Mouse (Mus musculus): ENCODE measurements around the gene Plscr4.

Gene Plscr4

GRCm38 (mm10) chr9:92457261-92458058 lies at the start of gene Plscr4:
TSS of gene Plscr4 (plus strand) at chr9:92457373.
- peak; percentile 57 to 60 for DNase-seq

- no peak for DNase-seq
Measured at GRCm38 (mm10) chr9:92410225-92410624, 46.9 kb upstream of the Plscr4 start.

GRCm38 (mm10) chr9:92412045-92412444 lies 45.1 kb upstream of the Plscr4 start:
- peak in 1 of 2 experiments; percentile 19 for DNase-seq

GRCm38 (mm10) chr9:92413684-92414083 lies 43.5 kb upstream of the Plscr4 start:
- DNase-seq = no peak

- DNase-seq = no peak
Measured at GRCm38 (mm10) chr9:92437781-92438180, 19.4 kb upstream of the Plscr4 start.

GRCm38 (mm10) chr9:92441468-92441867 lies 15.7 kb upstream of the Plscr4 start:
- DNase-seq = no peak

- DNase-seq = no peak
Measured at GRCm38 (mm10) chr9:92444536-92444935, 12.6 kb upstream of the Plscr4 start.

- no peak for DNase-seq
Measured at GRCm38 (mm10) chr9:92456605-92457004, 568 bp upstream of the Plscr4 start.

GRCm38 (mm10) chr9:92458059-92458402 lies 858 bp downstream of the Plscr4 start:
- no peak for DNase-seq

- no peak for DNase-seq
Measured at GRCm38 (mm10) chr9:92458418-92458817, 1.2 kb downstream of the Plscr4 start.

- no peak for DNase-seq
Measured at GRCm38 (mm10) chr9:92467724-92468123, 10.6 kb downstream of the Plscr4 start.

GRCm38 (mm10) chr9:92472256-92472855 lies 15.2 kb downstream of the Plscr4 start:
- no peak for DNase-seq

GRCm38 (mm10) chr9:92473178-92473577 lies 16.0 kb downstream of the Plscr4 start:
- DNase-seq = no peak

- DNase-seq = no peak
Measured at GRCm38 (mm10) chr9:92474244-92474643, 17.1 kb downstream of the Plscr4 start.

- DNase-seq = no peak
Measured at GRCm38 (mm10) chr9:92481663-92482062, 24.5 kb downstream of the Plscr4 start.

- peak; percentile 63 to 68 for DNase-seq
Measured at GRCm38 (mm10) chr9:92482551-92482950, 25.4 kb downstream of the Plscr4 start.

GRCm38 (mm10) chr9:92484710-92485267 lies 27.6 kb downstream of the Plscr4 start:
- DNase-seq = no peak

- DNase-seq = no peak
Measured at GRCm38 (mm10) chr9:92489857-92490256, 32.7 kb downstream of the Plscr4 start.

- no peak for DNase-seq
Measured at GRCm38 (mm10) chr9:92490319-92490718, 33.1 kb downstream of the Plscr4 start.

GRCm38 (mm10) chr9:92491274-92491673 lies 34.1 kb downstream of the Plscr4 start:
- no peak for DNase-seq

GRCm38 (mm10) chr9:92499710-92500410 lies 42.7 kb downstream of the Plscr4 start:
- peak; percentile 96 to 98 for DNase-seq

GRCm38 (mm10) chr9:92504256-92504655 lies 47.1 kb downstream of the Plscr4 start:
- no peak for DNase-seq

GRCm38 (mm10) chr9:92504889-92505288 lies 47.7 kb downstream of the Plscr4 start:
- DNase-seq = no peak

Measured in cerebellum, postnatal 10 days (tissue).